Mouse (Mus musculus): ENCODE measurements around the gene Zfp62.

DNA sequence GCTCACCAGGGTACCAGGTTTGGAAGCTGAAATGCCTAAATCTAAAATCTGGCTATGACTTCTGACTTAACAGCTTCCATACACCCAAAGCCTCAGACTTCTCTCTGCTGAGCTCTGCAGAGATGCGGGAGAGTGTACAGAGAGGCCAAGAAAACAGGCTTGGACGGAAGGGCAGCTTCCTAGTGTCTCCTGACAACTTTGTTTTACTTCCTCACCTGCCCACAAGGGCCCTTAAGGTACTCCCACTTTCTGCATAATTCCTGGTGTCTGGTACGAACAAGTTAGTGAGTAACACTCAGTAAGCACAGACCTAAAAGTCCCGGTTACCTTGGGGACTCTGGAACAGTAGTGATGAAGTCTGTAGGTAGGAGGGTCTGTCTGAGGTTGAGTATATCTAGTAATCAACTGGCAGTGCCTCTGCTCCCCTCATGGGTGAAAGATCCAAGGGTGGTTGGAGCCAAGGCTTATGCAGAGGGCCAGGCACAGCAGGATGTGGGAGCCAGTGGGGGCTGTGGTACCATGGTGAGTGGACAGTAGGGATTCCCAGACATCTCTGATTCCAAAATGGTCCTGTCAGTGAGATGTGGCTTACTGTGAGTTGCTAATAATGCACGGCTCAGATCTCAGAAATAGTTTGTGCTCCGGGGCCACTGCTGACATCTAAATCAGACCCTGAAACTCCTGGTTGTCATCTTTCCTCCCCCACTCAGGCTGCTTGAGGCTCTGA, 46.0 kb downstream of the Zfp62 start:
- TF ChIP-seq EP300 (IDR thresholded peaks at IDR 0.05; ENCODE audit: low read depth) = no peak
- no peak for TF ChIP-seq CTCF (IDR thresholded peaks at IDR 0.05; ENCODE audit: low read depth)

Data from heart, postnatal 0 days (tissue).